Mouse (Mus musculus) forebrain, embryonic 13.5 days (tissue): Measurements from ENCODE around the gene Ncs1. TPM values are rescaled to one million over a fixed set of nuclear protein-coding genes. Genes with fewer than 3 reads are reported as not detected.

Experiments
- ATAC-seq: fragments of 200-750 bp; cut with Nextera tagmentation; 2 replicates; pipeline ENCODE4 v1.8.0; 2017
- H3K27ac ChIP-seq: fragments of 300-500 bp; sonication (generic); 2 replicates; pipeline ENCODE4 v1.5.1; 2015; ENCODE audit warnings: inconsistent platforms, mild to moderate bottlenecking, moderate library complexity
- H3K27me3 ChIP-seq: fragments of 300-500 bp; sonication (generic); 2 replicates; pipeline ENCODE4 v1.6.1; 2015; ENCODE audit warnings: mild to moderate bottlenecking, inconsistent platforms
- H3K36me3 ChIP-seq: fragments of 300-500 bp; sonication (generic); 2 replicates; pipeline ENCODE4 v1.6.1; 2015; ENCODE audit warnings: mild to moderate bottlenecking, inconsistent platforms; ENCODE audit not compliant: poor library complexity, severe bottlenecking
- H3K4me1 ChIP-seq: fragments of 300-500 bp; sonication (generic); 2 replicates; pipeline ENCODE4 v1.6.1; 2015; ENCODE audit warnings: inconsistent platforms
- H3K4me2 ChIP-seq: fragments of 300-500 bp; sonication (generic); 2 replicates; pipeline ENCODE4 v1.6.1; 2015; ENCODE audit warnings: inconsistent platforms, mild to moderate bottlenecking, moderate library complexity
- H3K4me3 ChIP-seq: fragments of 300-500 bp; sonication (generic); 2 replicates; pipeline ENCODE4 v1.5.1; 2015; ENCODE audit warnings: mild to moderate bottlenecking, inconsistent platforms
- H3K9ac ChIP-seq: fragments of 300-500 bp; sonication (generic); 2 replicates; pipeline ENCODE4 v1.6.1; 2015; ENCODE audit warnings: mild to moderate bottlenecking, inconsistent platforms
- H3K9me3 ChIP-seq: fragments of 300-500 bp; sonication (generic); replicated peaks from 2 replicates; pipeline ENCODE4 v1.6.1; 2016; ENCODE audit warnings: inconsistent platforms
- WGBS: fragments of 180-500 bp; shearing (Covaris S2); methylation state at CpG from one replicate; pipeline ENCODE4 v1.1.7; 2015; 5-methylcytosine and 5-hydroxymethylcytosine counted together
- polyA plus RNA-seq: library from polyadenylated mRNA; unstranded; fragments of >200 nt; fragmentation: Nextera tagmentation; extraction: Ambion mirVana; gene quantifications from 2 replicates; pipeline ENCODE4 v1.2.1, GENCODE M21; 2015

Gene Ncs1
- polyA plus RNA-seq, 1 experiment from 2014 or later: 72.7 TPM

GRCm38 (mm10) chr2:31246251-31246971 lies 788 bp downstream of the Ncs1 start:
- ATAC-seq: peak; percentile 57
- H3K9me3 ChIP-seq: no peaks in the 10 kb centered on the region
- peak overlapping the region; percentile 88 for H3K4me2 ChIP-seq
- H3K4me1 ChIP-seq: peaks cover 60% of the 10 kb centered on the region
- H3K27ac ChIP-seq: peak overlapping the region; percentile 82
- peaks cover 11% of the 10 kb centered on the region; the same call in 1 of the 2 replicates for H3K27me3 ChIP-seq
- H3K36me3 ChIP-seq: peaks cover 16% of the 10 kb centered on the region; the same call in 1 of the 2 replicates
- H3K4me3 ChIP-seq: peak overlapping the region; percentile 91
- under 1% methylated on average over 34 of the region's 41 CpGs for WGBS
- peak overlapping the region; percentile 94 for H3K9ac ChIP-seq

- Histone ChIP-seq H3K9me3 (no peaks in the 10 kb centered on the region), H3K4me2 (no peak overlapping the region), H3K36me3 (peaks cover 18% of the 10 kb centered on the region; the same call in 1 of the 2 replicates), H3K27ac (no peak overlapping the region), H3K9ac (no peak overlapping the region), H3K27me3 (peaks cover 3% of the 10 kb centered on the region; the same call in 1 of the 2 replicates), H3K4me3 (no peak overlapping the region), H3K4me1 (peaks cover 52% of the 10 kb centered on the region)
- ATAC-seq: no peak
- WGBS: 96% methylated on average over 6 of the region's 6 CpGs
Observed at GRCm38 (mm10) chr2:31248856-31249255, 3.2 kb downstream of the Ncs1 start.

GRCm38 (mm10) chr2:31252167-31252566 lies 6.5 kb downstream of the Ncs1 start:
- Histone ChIP-seq H3K4me3 (no peak overlapping the region), H3K9ac (no peak overlapping the region), H3K4me1 (peaks cover 62% of the 10 kb centered on the region), H3K36me3 (peaks cover 18% of the 10 kb centered on the region; the same call in 1 of the 2 replicates), H3K27ac (no peak overlapping the region), H3K4me2 (no peak overlapping the region), H3K9me3 (no peaks in the 10 kb centered on the region), H3K27me3 (no peaks in the 10 kb centered on the region)
- no peak for ATAC-seq
- WGBS: 98% methylated on average over 4 of the region's 4 CpGs

- Histone ChIP-seq H3K36me3 (peaks cover 18% of the 10 kb centered on the region; the same call in 1 of the 2 replicates), H3K27ac (no peak overlapping the region), H3K4me3 (no peak overlapping the region), H3K27me3 (no peaks in the 10 kb centered on the region), H3K9ac (no peak overlapping the region), H3K9me3 (no peaks in the 10 kb centered on the region), H3K4me1 (peaks cover 62% of the 10 kb centered on the region), H3K4me2 (no peak overlapping the region)
- WGBS: 18% methylated on average over 3 of the region's 3 CpGs
- no peak for ATAC-seq
Observed at GRCm38 (mm10) chr2:31253463-31253862, 7.8 kb downstream of the Ncs1 start.

GRCm38 (mm10) chr2:31254806-31255205 lies 9.2 kb downstream of the Ncs1 start:
- no peak overlapping the region for H3K4me2 ChIP-seq
- peaks cover 64% of the 10 kb centered on the region for H3K4me1 ChIP-seq
- no peak overlapping the region for H3K9ac ChIP-seq
- 0 out of 2 replicates have a peak, but pooled peaks cover 10% of the 10 kb centered on the region for H3K36me3 ChIP-seq
- WGBS: 89% methylated on average over 3 of the region's 3 CpGs
- no peaks in the 10 kb centered on the region for H3K27me3 ChIP-seq
- H3K9me3 ChIP-seq: no peaks in the 10 kb centered on the region
- H3K27ac ChIP-seq: no peak overlapping the region
- ATAC-seq: no peak
- H3K4me3 ChIP-seq: no peak overlapping the region

- H3K27ac ChIP-seq: no peak overlapping the region
- peak; percentile 17; the same call in 1 of the 2 replicates for ATAC-seq
- H3K36me3 ChIP-seq: 0 out of 2 replicates have a peak, but pooled peaks cover 3% of the 10 kb centered on the region
- WGBS: 22% methylated on average over 21 of the region's 21 CpGs
- peak overlapping the region; percentile 19; the same call in 1 of the 2 replicates for H3K4me2 ChIP-seq
- peaks cover 62% of the 10 kb centered on the region for H3K4me1 ChIP-seq
- H3K27me3 ChIP-seq: no peaks in the 10 kb centered on the region
- H3K9ac ChIP-seq: peak overlapping the region; percentile 22
- no peaks in the 10 kb centered on the region for H3K9me3 ChIP-seq
- H3K4me3 ChIP-seq: 0 out of 2 replicates have a peak overlapping the region, but pooled peaks have one; percentile 0
Observed at GRCm38 (mm10) chr2:31255952-31256938, 10.6 kb downstream of the Ncs1 start.

GRCm38 (mm10) chr2:31257096-31257495 lies 11.5 kb downstream of the Ncs1 start:
- 57% methylated on average over 6 of the region's 6 CpGs for WGBS
- Histone ChIP-seq H3K4me1 (peaks cover 62% of the 10 kb centered on the region), H3K36me3 (0 out of 2 replicates have a peak, but pooled peaks cover 1% of the 10 kb centered on the region), H3K27me3 (no peaks in the 10 kb centered on the region), H3K9ac (no peak overlapping the region), H3K9me3 (no peaks in the 10 kb centered on the region), H3K4me3 (no peak overlapping the region), H3K4me2 (0 out of 2 replicates have a peak overlapping the region, but pooled peaks have one; percentile 19), H3K27ac (no peak overlapping the region)
- no peak for ATAC-seq

- peak overlapping the region; percentile 57 for H3K9ac ChIP-seq
- peak; percentile 72 for ATAC-seq
- H3K27ac ChIP-seq: no peak overlapping the region
- no peaks in the 10 kb centered on the region for H3K27me3 ChIP-seq
- WGBS: 13% methylated on average over 22 of the region's 22 CpGs
- no peaks in the 10 kb centered on the region for H3K36me3 ChIP-seq
- H3K4me3 ChIP-seq: peak overlapping the region; percentile 39
- H3K4me1 ChIP-seq: peaks cover 78% of the 10 kb centered on the region
- H3K9me3 ChIP-seq: no peaks in the 10 kb centered on the region
- peak overlapping the region; percentile 82 for H3K4me2 ChIP-seq
Observed at GRCm38 (mm10) chr2:31258609-31259366, 13.2 kb downstream of the Ncs1 start.

GRCm38 (mm10) chr2:31259367-31259920 lies 13.8 kb downstream of the Ncs1 start:
- H3K27ac ChIP-seq: no peak overlapping the region
- peak overlapping the region; percentile 39 for H3K4me3 ChIP-seq
- ATAC-seq: 0 out of 2 replicates have a peak, but pooled peaks have one; percentile 1
- no peaks in the 10 kb centered on the region for H3K9me3 ChIP-seq
- no peaks in the 10 kb centered on the region for H3K36me3 ChIP-seq
- no peaks in the 10 kb centered on the region for H3K27me3 ChIP-seq
- WGBS: 24% methylated on average over 9 of the region's 9 CpGs
- H3K4me2 ChIP-seq: peak overlapping the region; percentile 82
- peaks cover 79% of the 10 kb centered on the region for H3K4me1 ChIP-seq
- H3K9ac ChIP-seq: peak overlapping the region; percentile 57; the same call in 1 of the 2 replicates

- H3K36me3 ChIP-seq: no peaks in the 10 kb centered on the region
- no peak overlapping the region for H3K9ac ChIP-seq
- 84% methylated on average over 8 of the region's 8 CpGs for WGBS
- H3K4me2 ChIP-seq: no peak overlapping the region
- H3K4me1 ChIP-seq: peaks cover 83% of the 10 kb centered on the region
- no peaks in the 10 kb centered on the region for H3K9me3 ChIP-seq
- no peaks in the 10 kb centered on the region for H3K27me3 ChIP-seq
- no peak for ATAC-seq
- no peak overlapping the region for H3K4me3 ChIP-seq
- H3K27ac ChIP-seq: no peak overlapping the region
Observed at GRCm38 (mm10) chr2:31260549-31260948, 14.9 kb downstream of the Ncs1 start.

- 71% methylated on average over 8 of the region's 8 CpGs for WGBS
- H3K36me3 ChIP-seq: peaks cover 7% of the 10 kb centered on the region; the same call in 1 of the 2 replicates
- no peak overlapping the region for H3K4me3 ChIP-seq
- peaks cover 80% of the 10 kb centered on the region for H3K4me1 ChIP-seq
- peak; percentile 14; the same call in 1 of the 2 replicates for ATAC-seq
- peak overlapping the region; percentile 90 for H3K27ac ChIP-seq
- no peaks in the 10 kb centered on the region for H3K27me3 ChIP-seq
- no peaks in the 10 kb centered on the region for H3K9me3 ChIP-seq
- no peak overlapping the region for H3K4me2 ChIP-seq
- H3K9ac ChIP-seq: peak overlapping the region; percentile 26; the same call in 1 of the 2 replicates
Observed at GRCm38 (mm10) chr2:31263039-31263461, 17.4 kb downstream of the Ncs1 start.
